Mouse (Mus musculus): ENCODE data around the gene Las1l. TPM values are rescaled to one million over a fixed set of nuclear protein-coding genes. Genes with fewer than 3 reads are reported as not detected.

The Las1l gene
- polyA plus RNA-seq (2012; rRNA removed): 73.0 and 80.8 TPM in 2 replicates

GRCm38 (mm10) chrX:95956497-95957293 is at the start of gene Las1l:
Las1l (minus strand) TSS chrX:95956962.

Other genes with a start within 250 kb of the Las1l start
- gene Zc3h12b, start 245.3 kb downstream of the Las1l start, polyA plus RNA-seq (2012; rRNA removed): 3.8 TPM in 2 replicates
- gene Msn, start 139.1 kb upstream of the Las1l start, polyA plus RNA-seq (2012; rRNA removed): 26.9 and 28.7 TPM in 2 replicates

All from central nervous system, embryonic 18 days (tissue).